Mouse (Mus musculus) liver, adult 2 months (tissue): ENCODE data around the gene Armh3.

Experiments
- CTCF ChIP-seq: fragments of 200-500 bp; IDR thresholded peaks from 2 replicates; pipeline ENCODE4 v1.5.1; 2011; ENCODE audit warnings: low read depth, low read length, control low read depth
- POLR2A ChIP-seq: fragments of 200-500 bp; IDR thresholded peaks from 2 replicates; pipeline ENCODE4 v1.6.1; 2011; ENCODE audit warnings: low read length, control low read depth; ENCODE audit not compliant: insufficient read depth; ENCODE audit errors: extremely low read depth

DNA sequence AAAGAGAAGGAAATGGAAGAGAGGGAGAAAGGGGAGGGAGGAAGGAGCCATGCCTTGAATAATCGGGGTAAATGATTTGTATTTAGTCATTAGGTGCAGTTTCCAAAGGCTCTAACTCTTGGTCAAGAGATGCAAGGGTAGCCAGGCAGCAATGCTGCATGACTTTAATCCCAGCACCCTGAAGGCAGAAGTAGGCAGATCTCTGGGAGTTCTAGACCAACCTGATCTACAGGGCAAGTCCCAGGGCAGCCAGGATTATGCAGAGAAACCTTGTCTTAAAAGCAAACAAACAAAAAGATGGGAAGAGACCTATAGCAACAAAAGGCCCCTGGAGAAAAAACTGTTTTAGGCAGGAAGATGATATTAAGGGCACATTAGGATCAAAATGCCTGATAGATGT is 1.1 kb upstream of the Armh3 start:
- no peak for TF ChIP-seq CTCF
- TF ChIP-seq POLR2A, result no peak
